Mouse (Mus musculus): ENCODE results near the gene Lrrc25.

The Lrrc25 gene

DNA sequence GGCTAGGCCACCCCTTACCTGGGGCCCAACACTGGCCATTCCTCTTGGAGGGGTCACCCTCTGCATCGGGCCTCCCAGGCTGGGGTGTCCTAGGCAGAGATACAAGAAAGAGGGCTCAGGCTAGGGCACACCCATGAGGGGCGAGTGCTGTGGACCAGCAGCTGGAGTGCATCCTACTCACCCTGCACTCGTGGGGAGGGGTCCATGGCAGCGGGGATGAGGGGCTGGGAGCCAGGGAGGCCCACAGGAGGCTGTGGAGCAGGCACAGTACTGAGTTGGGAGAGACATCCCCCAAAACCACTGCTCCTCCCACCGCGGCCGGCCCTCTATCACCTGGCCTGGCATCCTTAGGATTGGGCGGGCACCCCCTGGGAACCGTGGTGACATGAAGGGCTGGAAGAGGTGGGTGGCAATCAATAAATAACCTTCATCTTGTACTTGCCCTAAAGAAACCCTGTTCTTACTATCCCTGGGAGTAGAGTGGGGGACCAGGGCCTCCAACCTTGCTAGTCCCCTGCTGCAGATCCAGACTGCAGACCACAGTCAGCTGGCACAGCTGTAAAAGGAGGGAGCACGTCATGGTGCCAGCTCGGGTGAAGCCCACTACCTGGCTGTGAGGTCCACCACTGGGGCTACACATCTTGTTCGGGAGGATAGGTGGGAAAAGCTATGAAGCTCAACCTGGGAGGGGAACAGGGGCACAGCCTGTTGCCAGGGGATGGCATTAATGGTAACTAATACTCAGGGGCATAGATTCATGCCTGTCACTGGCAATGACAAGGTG, 16.3 kb upstream of the Lrrc25 start:
- no peak for DNase-seq (ENCODE audit: low spot score)

DNA sequence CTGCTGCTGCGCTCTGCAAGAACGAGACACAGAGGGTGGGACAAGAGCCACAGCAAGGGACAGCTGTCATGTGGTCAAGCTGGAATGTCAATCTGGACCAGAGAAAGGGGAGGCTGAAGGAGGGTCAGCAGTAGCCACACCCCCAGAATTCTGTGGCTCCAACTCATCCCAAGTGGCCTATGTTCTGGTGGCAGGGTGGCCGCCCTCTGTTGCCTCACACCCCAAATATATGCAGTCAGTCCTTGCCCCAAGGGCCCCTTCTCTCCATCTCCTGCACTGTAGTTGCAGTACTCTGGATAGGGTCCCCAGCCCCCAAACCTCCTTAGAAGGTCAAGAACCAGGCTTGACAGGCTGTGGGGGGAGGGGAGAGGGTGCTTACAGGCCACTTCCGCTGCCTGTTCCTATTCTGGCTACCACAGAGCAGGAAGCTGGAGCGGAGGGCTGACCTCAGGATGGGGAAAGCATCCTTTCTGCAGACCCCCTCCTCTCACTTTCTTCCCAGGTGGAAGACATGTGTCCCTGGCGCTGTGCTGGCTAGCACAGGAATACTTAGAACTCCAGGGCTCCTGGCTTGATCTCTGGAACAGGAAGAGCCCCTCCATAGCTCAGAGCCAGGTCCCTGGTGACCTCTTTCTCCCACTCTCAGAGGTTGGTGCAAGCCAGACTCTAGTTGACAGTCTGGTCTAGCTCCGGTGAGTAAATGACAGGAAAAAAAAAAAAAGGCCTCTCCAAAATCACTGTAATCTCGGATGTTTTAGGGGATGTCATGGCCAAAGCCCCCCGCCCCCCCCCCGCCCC, 15.3 kb upstream of the Lrrc25 start:
- no peak for DNase-seq (ENCODE audit: low spot score)

DNA sequence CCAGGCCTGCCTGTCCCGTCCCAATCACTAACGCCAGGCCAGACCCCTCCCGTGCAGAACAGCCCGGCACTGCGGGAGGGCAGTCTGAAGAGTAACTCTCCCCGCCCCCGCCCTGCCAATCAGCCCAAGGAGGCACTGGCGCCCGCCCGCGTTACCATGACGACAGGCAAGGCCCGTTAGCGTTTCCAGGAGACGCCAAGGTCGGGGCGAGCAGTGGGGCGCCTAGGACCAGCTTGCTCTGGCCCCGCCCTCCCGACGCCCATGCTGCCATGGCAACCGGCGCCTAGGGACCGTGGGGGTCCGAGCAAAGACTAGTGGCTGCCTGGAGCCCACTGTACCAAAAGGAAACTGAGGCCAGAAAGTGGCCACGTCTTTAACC, 14.7 kb upstream of the Lrrc25 start:
- peak; percentile 50 for DNase-seq (ENCODE audit: low spot score)

GRCm38 (mm10) chr8:70602139-70602811, 13.7 kb upstream of the Lrrc25 start:
- DNase-seq (ENCODE audit: low spot score), result no peak

DNA sequence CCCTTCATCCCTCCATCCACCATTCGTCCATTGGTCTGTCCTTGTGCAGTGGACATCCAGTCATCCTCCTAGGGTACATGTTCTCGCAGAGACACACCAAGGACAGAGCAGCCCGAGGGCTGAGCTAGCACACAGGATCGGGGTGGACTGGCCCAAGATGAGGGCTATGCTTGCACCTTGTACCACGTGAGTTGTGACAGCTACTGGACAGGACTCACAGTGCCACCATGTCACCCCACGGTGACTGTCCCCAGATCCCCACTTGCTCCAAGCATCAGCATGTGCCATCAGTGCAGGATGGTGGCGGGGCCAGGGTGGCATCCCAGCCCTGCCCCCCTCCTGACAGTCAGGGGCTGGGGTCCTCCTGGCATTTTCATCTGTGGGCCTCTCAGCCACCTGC, 11.4 kb upstream of the Lrrc25 start:
- no peak for DNase-seq (ENCODE audit: low spot score)

GRCm38 (mm10) chr8:70605871-70606779, 9.8 kb upstream of the Lrrc25 start:
- no peak for DNase-seq (ENCODE audit: low spot score)

DNA sequence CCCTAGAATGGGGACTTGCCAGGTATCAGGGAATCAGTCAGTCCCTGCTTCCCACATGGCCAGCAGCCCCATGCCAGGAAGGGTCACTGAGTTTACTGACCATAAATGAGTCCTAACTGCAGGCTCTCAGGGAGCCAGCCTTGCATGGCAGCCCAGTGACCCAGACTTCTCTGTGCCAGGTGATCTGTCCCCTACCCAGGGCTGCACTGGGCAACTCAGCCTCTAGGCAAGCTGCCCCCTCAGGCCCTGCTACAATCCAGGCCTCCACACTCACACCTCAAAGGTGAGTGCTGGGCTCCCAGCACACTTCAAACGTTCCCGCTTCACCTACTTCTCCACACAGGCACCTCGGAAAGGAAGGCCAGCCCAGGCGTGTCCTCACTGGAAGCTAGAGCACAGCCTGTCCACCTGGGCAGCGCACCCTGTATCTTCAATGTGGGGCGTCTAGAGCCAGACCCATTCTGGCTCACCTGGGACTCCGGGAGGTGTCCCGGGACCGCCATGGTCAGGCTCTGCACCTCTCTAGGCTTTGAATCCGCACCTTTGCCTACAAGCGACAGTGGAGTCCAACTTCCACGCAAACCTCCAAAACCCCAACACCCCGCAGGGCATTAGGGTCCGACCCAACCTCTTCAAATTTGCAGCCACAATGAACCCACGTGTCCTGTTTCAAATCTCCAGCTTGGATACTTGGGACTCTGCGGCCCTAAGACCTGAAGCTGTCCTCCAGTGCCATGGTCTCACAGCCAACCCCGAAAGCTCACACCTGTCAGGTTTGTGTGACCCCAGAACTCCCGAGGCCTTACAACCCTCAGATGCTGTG, 9.0 kb upstream of the Lrrc25 start:
- DNase-seq (ENCODE audit: low spot score), result no peak

DNA sequence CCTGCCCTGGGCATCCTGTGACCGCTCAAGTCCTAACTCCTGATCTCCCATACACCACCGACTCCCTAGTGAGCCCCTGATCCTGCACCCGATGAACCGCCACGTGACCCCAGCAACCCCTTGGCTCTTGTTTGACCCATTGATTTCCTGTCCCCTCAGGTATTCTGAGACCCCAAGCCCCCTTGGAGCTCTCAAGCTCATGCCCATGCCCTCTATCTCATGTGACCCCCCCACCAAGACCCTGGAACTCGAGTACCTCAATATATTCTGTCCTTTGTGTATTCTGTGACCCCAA, 8.4 kb upstream of the Lrrc25 start:
- peak; percentile 9 for DNase-seq (ENCODE audit: low spot score)

GRCm38 (mm10) chr8:70607898-70608748, 7.8 kb upstream of the Lrrc25 start:
- peak; percentile 45 for DNase-seq (ENCODE audit: low spot score)

DNA sequence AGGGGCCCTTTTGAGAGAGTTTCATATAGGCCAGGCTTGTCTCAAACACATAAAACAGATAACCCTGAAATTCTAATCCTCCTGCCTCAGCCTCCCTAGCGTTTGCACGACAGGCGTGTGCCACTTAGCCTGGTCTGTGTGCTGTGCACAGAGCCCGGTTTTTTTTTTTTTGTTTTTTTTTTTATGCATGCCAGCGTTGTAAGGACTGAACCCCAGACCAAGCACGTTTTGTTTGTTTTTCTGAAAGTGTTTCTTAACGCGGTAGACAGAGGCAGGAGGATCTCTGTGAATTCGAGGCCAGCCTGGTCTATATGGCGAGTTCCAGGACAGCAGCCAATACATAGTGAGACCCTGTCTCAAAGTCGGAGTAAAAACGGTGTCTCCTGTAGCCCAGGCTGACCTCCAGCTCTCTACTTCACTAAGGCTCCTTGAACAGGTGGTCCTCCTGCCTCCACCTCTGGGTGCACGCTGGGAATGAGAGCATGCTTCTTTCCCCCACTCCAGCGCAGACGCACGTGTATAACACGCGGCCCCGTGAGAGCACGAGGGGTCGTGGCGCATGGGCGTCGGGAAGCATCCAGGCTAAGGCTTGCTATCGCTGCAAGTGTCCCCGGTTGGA, 7.1 kb upstream of the Lrrc25 start, which contains the start of gene Ssbp4:
Ssbp4 (minus strand) TSS at position 124 of the 619 bp plus-strand sequence.
- DNase-seq (ENCODE audit: low spot score), result no peak

DNA sequence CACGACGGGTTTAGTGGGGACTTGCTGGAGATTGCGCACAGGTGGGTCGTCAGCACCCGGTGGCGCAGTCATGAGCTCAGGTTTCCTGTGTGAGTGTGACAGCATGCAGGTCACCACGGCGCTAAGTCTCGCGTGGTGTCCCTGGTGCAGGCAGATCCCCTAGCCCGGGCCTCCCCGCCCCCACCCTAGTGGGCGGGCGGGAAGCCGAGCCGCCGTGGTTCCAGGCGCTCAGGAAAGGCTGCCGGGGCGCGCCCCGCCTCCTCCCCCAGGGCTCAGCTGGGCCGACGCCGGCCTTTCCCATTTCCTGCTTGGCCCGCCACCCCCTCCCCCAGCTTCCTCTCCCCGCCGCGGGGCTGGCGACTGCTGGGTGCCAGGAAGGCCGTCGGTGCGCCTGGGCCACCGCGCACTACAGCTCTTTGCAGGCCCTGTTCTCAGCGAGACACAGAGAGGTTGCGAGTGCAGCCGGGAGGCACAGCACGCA, 6.5 kb upstream of the Lrrc25 start:
- DNase-seq (ENCODE audit: low spot score), result peak; percentile 89

GRCm38 (mm10) chr8:70609849-70610795, 5.8 kb upstream of the Lrrc25 start:
- DNase-seq (ENCODE audit: low spot score), result peak; percentile 90

- peak; percentile 77 for DNase-seq (ENCODE audit: low spot score)
Measured at GRCm38 (mm10) chr8:70610796-70611771, 4.9 kb upstream of the Lrrc25 start.

DNA sequence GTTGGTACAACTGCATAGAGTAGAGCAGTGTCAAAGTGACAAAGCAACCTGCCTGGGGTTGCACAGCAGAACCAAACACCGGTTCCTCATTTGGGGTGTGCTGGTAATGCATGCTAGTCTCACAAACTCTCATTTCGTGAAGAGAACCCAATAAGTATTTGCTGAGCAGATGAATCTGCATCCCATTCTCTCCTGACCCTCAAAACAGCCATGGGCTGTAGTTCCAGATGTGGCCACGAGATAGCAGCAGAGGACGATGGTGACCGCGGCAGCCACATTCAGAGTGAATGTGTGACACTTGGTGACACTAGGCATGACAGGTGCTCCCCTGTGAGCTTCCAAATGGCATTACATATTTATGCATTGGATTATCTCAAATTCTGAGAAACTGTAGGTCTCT, 4.1 kb upstream of the Lrrc25 start:
- peak; percentile 87 for DNase-seq (ENCODE audit: low spot score)

DNA sequence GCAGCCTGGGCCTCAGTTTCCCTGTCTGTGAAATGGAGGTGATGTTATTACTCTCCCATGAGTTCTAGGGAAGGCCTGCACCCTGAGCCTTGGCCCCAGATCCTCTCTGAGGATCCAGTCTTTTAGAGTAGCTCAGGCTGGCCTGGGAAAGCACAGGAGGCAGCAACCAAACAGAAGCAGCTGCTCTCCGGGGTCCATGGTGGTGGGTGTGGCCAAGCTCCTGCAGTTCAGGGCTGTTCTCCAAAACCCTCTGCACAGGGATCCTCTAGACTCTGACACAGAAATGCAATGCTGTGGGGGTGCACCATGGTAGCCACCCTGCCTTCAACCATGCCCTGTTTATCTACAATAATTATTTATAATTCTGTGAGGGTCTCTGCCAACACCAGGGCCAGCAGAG, 2.2 kb upstream of the Lrrc25 start:
- no peak for DNase-seq (ENCODE audit: low spot score)

- DNase-seq (ENCODE audit: low spot score), result no peak
Measured at GRCm38 (mm10) chr8:70614469-70614868, 1.5 kb upstream of the Lrrc25 start.

GRCm38 (mm10) chr8:70615281-70615680, 674 bp upstream of the Lrrc25 start:
- no peak for DNase-seq (ENCODE audit: low spot score)

Data from T-cell, adult 2 months (primary cell).